Mouse (Mus musculus): ENCODE measurements at regions not wholly inside any gene's neighbourhood (a gene's known extent, or its start where the extent isn't known, plus 50 kb on each side); places are given as distances from the start of the nearest gene placed in this dataset.

DNA sequence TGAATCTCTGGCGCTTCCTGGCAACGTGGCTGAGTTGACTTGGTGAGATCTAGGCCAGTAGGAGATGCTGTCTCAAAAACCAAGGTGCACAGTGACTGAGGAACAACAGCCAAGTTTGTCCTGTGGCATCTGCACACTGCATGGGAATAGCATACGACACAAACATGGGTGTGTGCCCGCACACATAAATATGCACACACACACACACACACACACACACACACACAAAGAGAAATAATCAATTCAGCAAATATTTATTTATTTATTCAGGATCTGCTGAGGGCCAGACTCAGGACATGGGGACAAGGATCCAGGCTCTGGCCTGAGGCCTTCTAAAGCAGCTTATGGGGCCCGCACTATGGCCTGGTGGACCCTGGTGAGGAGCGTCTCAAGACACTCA lies 65.4 kb downstream of the Syf2 start:
- no peak for TF ChIP-seq CTCF (IDR thresholded peaks at IDR 0.05; ENCODE audit: control insufficient read depth, insufficient read depth, low read length)
- no peak for TF ChIP-seq POLR2A (IDR thresholded peaks at IDR 0.05; ENCODE audit: borderline replicate concordance, control insufficient read depth, low read depth, low read length)
